Mouse (Mus musculus): ENCODE results near the gene Slc25a43. TPM values are rescaled to one million over a fixed set of nuclear protein-coding genes. Genes with fewer than 3 reads are reported as not detected.

Gene Slc25a43
- polyA plus RNA-seq, 1 experiment from 2014 or later = 0.83 TPM

DNA sequence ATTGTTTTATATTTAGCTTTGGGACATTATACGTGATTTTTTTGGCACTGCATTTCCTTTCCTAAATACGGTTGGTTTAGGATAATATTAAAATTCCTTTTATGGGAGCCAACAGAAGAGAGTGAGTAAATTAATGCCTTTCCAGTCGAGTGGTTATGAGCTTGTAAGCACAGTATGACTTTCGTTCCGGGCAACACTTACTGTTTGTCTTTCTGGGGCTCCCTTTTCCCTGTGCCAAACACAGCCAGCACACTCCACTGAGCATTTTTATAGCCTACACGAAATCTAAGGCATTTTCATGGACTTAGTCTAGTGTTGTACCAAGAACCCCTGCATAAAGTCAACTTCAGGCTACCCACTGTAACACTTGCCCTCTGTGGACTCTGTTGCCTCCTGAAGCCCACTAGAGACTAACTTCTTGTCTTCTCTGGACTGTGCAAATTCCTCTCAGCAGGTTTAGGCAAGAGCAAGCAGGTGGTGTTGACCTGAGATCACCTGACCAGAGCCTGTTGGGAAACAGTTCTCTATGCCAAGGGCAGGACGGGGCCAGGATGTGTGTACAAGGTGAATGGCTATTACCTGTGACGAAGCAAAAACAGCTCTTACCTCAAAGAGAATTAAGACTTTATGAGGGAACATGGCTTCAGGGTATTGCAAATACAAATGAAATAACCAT lies 70.8 kb downstream of the Slc25a43 start:
- Histone ChIP-seq H3K4me1 (0 out of 2 replicates have a peak, but pooled peaks cover 7% of the 10 kb centered on the region), H3K4me2 (replicated peaks) (no peak overlapping the region), H3K9ac (replicated peaks) (no peak overlapping the region), H3K9me3 (no peaks in the 10 kb centered on the region), H3K4me3 (no peak overlapping the region), H3K27ac (replicated peaks) (no peak overlapping the region), H3K36me3 (no peaks in the 10 kb centered on the region), H3K27me3 (no peaks in the 10 kb centered on the region)
- 84% methylated on average over 8 of the region's 8 CpGs for WGBS
- no peak for ATAC-seq (ENCODE audit: low FRiP score, low read depth)

GRCm38 (mm10) chrX:36815022-36815421 lies 71.6 kb downstream of the Slc25a43 start:
- Histone ChIP-seq H3K27me3 (no peaks in the 10 kb centered on the region), H3K27ac (replicated peaks) (no peak overlapping the region), H3K9ac (replicated peaks) (no peak overlapping the region), H3K9me3 (no peaks in the 10 kb centered on the region), H3K4me1 (0 out of 2 replicates have a peak, but pooled peaks cover 7% of the 10 kb centered on the region), H3K36me3 (no peaks in the 10 kb centered on the region), H3K4me2 (replicated peaks) (no peak overlapping the region), H3K4me3 (no peak overlapping the region)
- ATAC-seq (ENCODE audit: low FRiP score, low read depth) = no peak
- WGBS = 94% methylated on average over 4 of the region's 4 CpGs

GRCm38 (mm10) chrX:36815439-36815838 lies 72.0 kb downstream of the Slc25a43 start:
- ATAC-seq (ENCODE audit: low FRiP score, low read depth) = no peak
- WGBS = 82% methylated on average over 3 of the region's 4 CpGs
- Histone ChIP-seq H3K4me1 (0 out of 2 replicates have a peak, but pooled peaks cover 7% of the 10 kb centered on the region), H3K27me3 (no peaks in the 10 kb centered on the region), H3K27ac (replicated peaks) (no peak overlapping the region), H3K36me3 (no peaks in the 10 kb centered on the region), H3K9ac (replicated peaks) (no peak overlapping the region), H3K4me3 (no peak overlapping the region), H3K4me2 (replicated peaks) (no peak overlapping the region), H3K9me3 (no peaks in the 10 kb centered on the region)

GRCm38 (mm10) chrX:36816368-36816899 lies 73.0 kb downstream of the Slc25a43 start:
- ATAC-seq (ENCODE audit: low FRiP score, low read depth) = peak; percentile 20; the same call in 1 of the 2 replicates
- H3K27me3 ChIP-seq = no peaks in the 10 kb centered on the region
- peak overlapping the region; percentile 18; the same call in 1 of the 2 replicates for H3K4me3 ChIP-seq

DNA sequence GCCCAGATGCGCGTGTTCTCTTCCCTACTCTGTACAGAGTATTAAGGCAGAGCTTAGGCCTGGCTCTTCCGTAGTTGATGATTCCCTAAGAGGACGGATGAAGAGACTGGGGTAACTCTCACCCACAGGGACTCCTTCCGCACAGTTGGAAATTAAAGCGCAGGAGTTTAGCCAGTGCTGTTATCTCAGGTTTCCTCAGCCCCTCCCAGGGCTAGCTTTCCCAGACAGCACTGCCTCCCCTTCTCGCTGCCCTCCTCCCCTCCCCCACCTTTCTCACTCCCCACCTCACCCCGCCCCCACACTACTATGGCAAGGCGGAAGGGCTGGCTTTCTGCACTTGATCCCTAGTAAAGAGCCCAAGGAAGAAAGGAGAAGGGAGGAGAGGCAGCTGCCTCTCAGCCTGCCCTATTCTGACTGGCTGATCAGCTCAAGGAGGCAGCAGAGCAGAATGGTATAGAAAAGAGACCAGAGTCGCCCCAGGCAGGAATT lies 73.5 kb downstream of the Slc25a43 start:
- H3K36me3 ChIP-seq = no peaks in the 10 kb centered on the region
- H3K4me2 ChIP-seq (replicated peaks) = peak overlapping the region; percentile 38
- peak overlapping the region; percentile 88 for H3K27ac ChIP-seq (replicated peaks)
- 15% methylated on average over 10 of the region's 10 CpGs for WGBS
- peak; percentile 92 for ATAC-seq (ENCODE audit: low FRiP score, low read depth)
- no peaks in the 10 kb centered on the region for H3K27me3 ChIP-seq
- peak overlapping the region; percentile 18; the same call in 1 of the 2 replicates for H3K4me3 ChIP-seq
- H3K4me1 ChIP-seq = 0 out of 2 replicates have a peak, but pooled peaks cover 7% of the 10 kb centered on the region
- H3K9me3 ChIP-seq = no peaks in the 10 kb centered on the region
- H3K9ac ChIP-seq (replicated peaks) = no peak overlapping the region

More at GRCm38 (mm10) chrX:36816368-36816899, 73.0 kb downstream of the Slc25a43 start:
- 32% methylated on average over 8 of the region's 8 CpGs for WGBS
- H3K4me1 ChIP-seq = 0 out of 2 replicates have a peak, but pooled peaks cover 7% of the 10 kb centered on the region
- H3K9me3 ChIP-seq = no peaks in the 10 kb centered on the region
- H3K9ac ChIP-seq (replicated peaks) = no peak overlapping the region
- H3K36me3 ChIP-seq = no peaks in the 10 kb centered on the region
- H3K4me2 ChIP-seq (replicated peaks) = peak overlapping the region; percentile 38
- H3K27ac ChIP-seq (replicated peaks) = peak overlapping the region; percentile 88

DNA sequence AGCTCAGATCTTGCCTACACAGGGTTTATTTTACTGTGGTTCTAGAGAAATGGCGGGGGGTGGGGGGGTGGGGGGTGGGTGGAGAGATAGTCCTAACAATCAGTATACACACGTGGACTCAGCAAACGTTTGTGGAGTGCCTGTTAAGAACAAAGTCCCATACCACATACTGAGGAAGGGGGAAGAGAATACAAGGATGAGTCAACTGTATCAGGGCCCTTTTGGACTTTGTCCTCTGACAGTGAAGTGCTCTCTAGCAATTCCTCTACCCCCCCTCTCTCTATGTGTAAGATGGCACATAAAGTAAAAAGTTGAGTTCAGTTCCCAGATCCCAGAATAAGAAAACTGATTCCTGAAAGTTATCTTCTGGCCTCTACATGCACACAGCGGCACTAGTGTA lies 76.1 kb downstream of the Slc25a43 start:
- H3K4me1 ChIP-seq = 0 out of 2 replicates have a peak, but pooled peaks cover 7% of the 10 kb centered on the region
- WGBS = 67% methylated on average over 4 of the region's 4 CpGs
- H3K9me3 ChIP-seq = no peaks in the 10 kb centered on the region
- no peaks in the 10 kb centered on the region for H3K36me3 ChIP-seq
- H3K4me3 ChIP-seq = no peak overlapping the region
- no peaks in the 10 kb centered on the region for H3K27me3 ChIP-seq
- H3K4me2 ChIP-seq (replicated peaks) = no peak overlapping the region
- H3K9ac ChIP-seq (replicated peaks) = no peak overlapping the region
- H3K27ac ChIP-seq (replicated peaks) = no peak overlapping the region
- no peak for ATAC-seq (ENCODE audit: low FRiP score, low read depth)

GRCm38 (mm10) chrX:36820201-36820600 lies 76.7 kb downstream of the Slc25a43 start:
- Histone ChIP-seq H3K9me3 (no peaks in the 10 kb centered on the region), H3K9ac (replicated peaks) (no peak overlapping the region), H3K4me3 (no peak overlapping the region), H3K27ac (replicated peaks) (no peak overlapping the region), H3K4me2 (replicated peaks) (no peak overlapping the region), H3K4me1 (0 out of 2 replicates have a peak, but pooled peaks cover 7% of the 10 kb centered on the region), H3K27me3 (no peaks in the 10 kb centered on the region), H3K36me3 (no peaks in the 10 kb centered on the region)
- peak; percentile 24; the same call in 1 of the 2 replicates for ATAC-seq (ENCODE audit: low FRiP score, low read depth)
- WGBS = 18% methylated on average over 4 of the region's 4 CpGs

GRCm38 (mm10) chrX:36823932-36824711 lies 80.7 kb downstream of the Slc25a43 start:
- no peak overlapping the region for H3K4me2 ChIP-seq (replicated peaks)
- H3K9ac ChIP-seq (replicated peaks) = no peak overlapping the region
- ATAC-seq (ENCODE audit: low FRiP score, low read depth) = no peak
- no peaks in the 10 kb centered on the region for H3K9me3 ChIP-seq
- H3K36me3 ChIP-seq = no peaks in the 10 kb centered on the region
- 84% methylated on average over 10 of the region's 10 CpGs for whole genome bisulfite sequencing
- no peaks in the 10 kb centered on the region for H3K27me3 ChIP-seq
- no peak overlapping the region for H3K27ac ChIP-seq (replicated peaks)
- no peak overlapping the region for H3K4me3 ChIP-seq
- H3K4me1 ChIP-seq = no peaks in the 10 kb centered on the region

GRCm38 (mm10) chrX:36825032-36825431 lies 81.6 kb downstream of the Slc25a43 start:
- Histone ChIP-seq H3K4me2 (replicated peaks) (no peak overlapping the region), H3K9ac (replicated peaks) (no peak overlapping the region), H3K36me3 (no peaks in the 10 kb centered on the region), H3K27ac (replicated peaks) (no peak overlapping the region), H3K4me3 (no peak overlapping the region), H3K9me3 (no peaks in the 10 kb centered on the region), H3K27me3 (no peaks in the 10 kb centered on the region), H3K4me1 (no peaks in the 10 kb centered on the region)
- 57% methylated on average over 2 of the region's 2 CpGs for WGBS
- ATAC-seq (ENCODE audit: low FRiP score, low read depth) = no peak
